Mouse (Mus musculus): ENCODE data around the gene Tcte1.

DNA sequence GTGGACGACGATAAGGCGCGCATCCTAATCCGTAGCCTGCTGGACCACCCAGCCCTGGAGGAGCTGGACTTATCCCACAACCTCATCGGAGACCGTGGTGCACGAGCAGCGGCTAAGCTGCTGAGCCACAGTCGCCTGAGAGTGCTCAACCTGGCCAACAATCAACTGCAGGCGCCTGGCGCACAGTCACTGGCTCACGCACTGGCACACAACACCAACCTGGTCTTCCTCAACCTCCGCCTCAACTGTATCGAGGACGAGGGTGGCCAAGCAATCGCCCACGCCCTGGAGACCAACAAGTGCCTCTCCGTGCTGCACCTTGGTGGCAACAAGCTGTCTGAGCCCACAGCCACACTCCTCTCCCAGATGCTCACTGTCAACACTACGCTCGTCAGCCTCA lies 16.4 kb downstream of the Tcte1 start:
- TF ChIP-seq GATA1 (IDR thresholded peaks at IDR 0.05; ENCODE audit: borderline replicate concordance, low read length) = no peak
- no peak for TF ChIP-seq FLI1 (IDR thresholded peaks at IDR 0.05; ENCODE audit: low read length)

Measured in megakaryocyte, embryonic 14.5 days (primary cell).